Mouse (Mus musculus): ENCODE results near the gene Vmn1r50. TPM values are rescaled to one million over a fixed set of nuclear protein-coding genes. Genes with fewer than 3 reads are reported as not detected.
"Not testable (repeated sequence)": the region's sequence is repeated elsewhere in the genome, so short reads cannot be mapped to it uniquely, and the experiment has no call there.

Vmn1r50 gene
- polyA plus RNA-seq (2016; fragmentation: Nextera tagmentation; extraction: Ambion mirVana): not detected in 2 replicates

GRCm38 (mm10) chr6:90101130-90101529 lies at the start of gene Vmn1r50:
Gene Vmn1r50, plus strand, starts transcription at chr6:90101430.
- Histone ChIP-seq H3K27ac (replicated peaks) (no peak within 1 kb of the TSS), H3K27me3 (ENCODE audit: low read depth, poor library complexity, severe bottlenecking) (no peaks in the 10 kb centered on the region), H3K4me1 (no peaks in the 10 kb centered on the region), H3K4me3 (no peak within 1 kb of the TSS), H3K9me3 (replicated peaks) (peaks cover 53% of the 10 kb centered on the region; the same call in 1 of the 2 replicates), H3K36me3 (no peaks in the 10 kb centered on the region)
- 61% methylated on average over 2 of the region's 2 CpGs for WGBS
- DNase-seq (ENCODE audit: low spot score): no peak

- no peaks in the 10 kb centered on the region for H3K4me1 ChIP-seq
- peaks cover 45% of the 10 kb centered on the region for H3K9me3 ChIP-seq (replicated peaks)
- H3K27ac ChIP-seq (replicated peaks): no peak within 1 kb of the TSS
- WGBS: 84% methylated on average over 4 of the region's 4 CpGs
- no peaks in the 10 kb centered on the region for H3K36me3 ChIP-seq
- no peak within 1 kb of the TSS for H3K4me3 ChIP-seq
- H3K27me3 ChIP-seq (ENCODE audit: low read depth, poor library complexity, severe bottlenecking): no peaks in the 10 kb centered on the region
- no peak for DNase-seq (ENCODE audit: low spot score)
Measured at GRCm38 (mm10) chr6:90078406-90078805, 22.8 kb upstream of the Vmn1r50 start, which contains the start of gene Vmn1r49. Gene Vmn1r49, minus strand, starts transcription at chr6:90078506.

GRCm38 (mm10) chr6:90100566-90100965 lies 664 bp upstream of the Vmn1r50 start:
- Histone ChIP-seq H3K4me3 (no peak overlapping the region), H3K27ac (replicated peaks) (no peak overlapping the region), H3K4me1 (no peaks in the 10 kb centered on the region), H3K9me3 (replicated peaks) (peaks cover 58% of the 10 kb centered on the region; the same call in 1 of the 2 replicates), H3K36me3 (no peaks in the 10 kb centered on the region), H3K27me3 (ENCODE audit: low read depth, poor library complexity, severe bottlenecking) (no peaks in the 10 kb centered on the region)
- DNase-seq (ENCODE audit: low spot score): no peak
- 91% methylated on average over 2 of the region's 2 CpGs for WGBS

GRCm38 (mm10) chr6:90122296-90122695 lies 21.1 kb downstream of the Vmn1r50 start, which contains the start of gene Vmn1r51:
Gene Vmn1r51, plus strand, starts transcription at chr6:90122596.
- peaks cover 17% of the 10 kb centered on the region for H3K9me3 ChIP-seq (replicated peaks)
- DNase-seq (ENCODE audit: low spot score); H3K36me3 ChIP-seq; H3K27me3 ChIP-seq (ENCODE audit: low read depth, poor library complexity, severe bottlenecking); H3K4me3 ChIP-seq; H3K4me1 ChIP-seq; H3K27ac ChIP-seq (replicated peaks): not testable (repeated sequence)
- WGBS: 91% methylated on average over 1 of the region's 1 CpGs

Other genes starting within 250 kb of the Vmn1r50 start
- not detected in 2 replicates for gene Vmn1r42, start 225.0 kb upstream of the Vmn1r50 start, polyA plus RNA-seq (2016; fragmentation: Nextera tagmentation; extraction: Ambion mirVana)
- gene Vmn1r43, start 225.0 kb upstream of the Vmn1r50 start, polyA plus RNA-seq (2016; fragmentation: Nextera tagmentation; extraction: Ambion mirVana): not detected in 2 replicates
- gene Vmn1r44, start 217.8 kb upstream of the Vmn1r50 start, polyA plus RNA-seq (2016; fragmentation: Nextera tagmentation; extraction: Ambion mirVana): not detected in 2 replicates
- gene Vmn1r45, start 160.8 kb upstream of the Vmn1r50 start, polyA plus RNA-seq (2016; fragmentation: Nextera tagmentation; extraction: Ambion mirVana): not detected in 2 replicates
- not detected in 2 replicates for gene Vmn1r46, start 132.1 kb upstream of the Vmn1r50 start, polyA plus RNA-seq (2016; fragmentation: Nextera tagmentation; extraction: Ambion mirVana)
- not detected in 2 replicates for gene Vmn1r47, start 85.3 kb upstream of the Vmn1r50 start, polyA plus RNA-seq (2016; fragmentation: Nextera tagmentation; extraction: Ambion mirVana)
- gene Vmn1r48, start 64.6 kb upstream of the Vmn1r50 start, polyA plus RNA-seq (2016; fragmentation: Nextera tagmentation; extraction: Ambion mirVana): not detected in 2 replicates
- gene Vmn1r49, start 22.9 kb upstream of the Vmn1r50 start, polyA plus RNA-seq (2016; fragmentation: Nextera tagmentation; extraction: Ambion mirVana): not detected in 2 replicates
- not detected in 2 replicates for gene Vmn1r51, start 21.2 kb downstream of the Vmn1r50 start, polyA plus RNA-seq (2016; fragmentation: Nextera tagmentation; extraction: Ambion mirVana)
- not detected in 2 replicates for gene Vmn1r52, start 73.4 kb downstream of the Vmn1r50 start, polyA plus RNA-seq (2016; fragmentation: Nextera tagmentation; extraction: Ambion mirVana)
- not detected in 2 replicates for gene V1ra8, start 101.4 kb downstream of the Vmn1r50 start, polyA plus RNA-seq (2016; fragmentation: Nextera tagmentation; extraction: Ambion mirVana)
- not detected in 2 replicates for gene Vmn1r53, start 123.0 kb downstream of the Vmn1r50 start, polyA plus RNA-seq (2016; fragmentation: Nextera tagmentation; extraction: Ambion mirVana)
- gene Vmn1r54, start 144.9 kb downstream of the Vmn1r50 start, polyA plus RNA-seq (2016; fragmentation: Nextera tagmentation; extraction: Ambion mirVana): not detected in 2 replicates
- gene BC048671, start 199.8 kb downstream of the Vmn1r50 start, polyA plus RNA-seq (2016; fragmentation: Nextera tagmentation; extraction: Ambion mirVana): not detected in 2 replicates
- 0.11 TPM in 1 of 2 replicates, not detected in the other for gene Chst13, start 223.8 kb downstream of the Vmn1r50 start, polyA plus RNA-seq (2016; fragmentation: Nextera tagmentation; extraction: Ambion mirVana)
- gene Uroc1, start 231.9 kb downstream of the Vmn1r50 start, polyA plus RNA-seq (2016; fragmentation: Nextera tagmentation; extraction: Ambion mirVana): not detected in 2 replicates